Comparison of ENCODE assay signal across 9 mouse cellular contexts in the genomic region with DNA sequence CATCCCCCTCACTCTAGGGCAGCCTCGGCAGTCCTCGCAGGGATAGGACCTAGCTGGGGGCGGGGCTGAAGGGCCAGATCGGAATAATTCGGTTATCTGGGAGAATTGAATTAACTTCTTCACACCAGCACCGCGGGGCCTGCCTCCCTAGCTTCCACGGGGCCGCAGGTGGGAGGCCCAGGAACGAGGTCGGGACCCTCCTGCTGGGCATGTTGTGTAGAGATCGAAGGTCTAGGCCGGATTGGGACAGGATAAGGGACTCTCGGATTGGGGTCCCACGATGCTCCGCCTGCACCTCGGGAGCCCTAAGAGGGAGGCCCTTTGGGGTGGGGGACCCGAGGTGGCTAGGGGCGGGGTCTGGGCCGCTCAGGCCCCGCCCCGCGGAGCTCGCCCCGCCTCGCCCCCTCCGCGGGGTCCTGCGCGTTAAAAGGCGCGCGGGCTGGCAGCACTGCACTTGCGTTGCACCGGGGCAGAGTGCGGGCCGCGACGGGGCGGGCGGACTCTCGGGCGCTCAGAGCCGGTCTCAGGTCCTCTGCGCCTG. TPM values are rescaled to one million over a fixed set of nuclear protein-coding genes. Genes with fewer than 3 reads are reported as not detected.
DNase-seq lines count a peak whose midpoint lies in the region; ATAC-seq lines count a peak whose summit lies in the region.
"Had no signal": no experiment of that assay in that cellular context is flagged by ENCODE, and none has a peak within 500 bp of the region (broad histone marks: within the 10 kb centered on the region; RNA-seq: fewer than 3 reads in every experiment).

A gene (plus strand): TSS at position 453 of the 541 bp plus-strand sequence.

- H3K9ac ChIP-seq in heart, embryonic 12.5 days, result peak within 1 kb of the TSS; percentile 46
- H3K9ac ChIP-seq in hindbrain, embryonic 13.5 days, result peak within 1 kb of the TSS; percentile 49; the same call in 1 of the 2 replicates
- H3K9ac ChIP-seq in midbrain, embryonic 13.5 days (replicated peaks), result peak within 1 kb of the TSS; percentile 19; the same call in 1 of the 2 replicates

- no peak; the same call in 1 of the 2 replicates for ATAC-seq in heart, embryonic 12.5 days (ENCODE audit: insufficient number of reproducible peaks, low FRiP score)
- peak; percentile 34; the same call in 1 of the 2 replicates for ATAC-seq in hindbrain, embryonic 13.5 days (ENCODE audit: low FRiP score)
- ATAC-seq in midbrain, embryonic 13.5 days, result peak; percentile 31

- peaks cover 7% of the 10 kb centered on the region; the same call in 1 of the 2 replicates for H3K9me3 ChIP-seq in heart, embryonic 12.5 days (replicated peaks)
- no peaks in the 10 kb centered on the region for H3K9me3 ChIP-seq in hindbrain, embryonic 13.5 days
- H3K9me3 ChIP-seq in midbrain, embryonic 13.5 days, result no peaks in the 10 kb centered on the region

- under 1% methylated on average over 45 of the region's 45 CpGs for WGBS in heart, embryonic 12.5 days
- 1% methylated on average over 38 of the region's 45 CpGs for WGBS in hindbrain, embryonic 13.5 days
- under 1% methylated on average over 42 of the region's 45 CpGs for WGBS in midbrain, embryonic 13.5 days

- H3K4me1 ChIP-seq in heart, embryonic 12.5 days (replicated peaks), result peaks cover 35% of the 10 kb centered on the region
- peaks cover 32% of the 10 kb centered on the region for H3K4me1 ChIP-seq in hindbrain, embryonic 13.5 days (replicated peaks)
- peaks cover 31% of the 10 kb centered on the region for H3K4me1 ChIP-seq in midbrain, embryonic 13.5 days (replicated peaks)

- H3K27ac ChIP-seq in heart, embryonic 12.5 days (ENCODE audit: poor library complexity, severe bottlenecking), result no peak within 1 kb of the TSS
- no peak within 1 kb of the TSS for H3K27ac ChIP-seq in hindbrain, embryonic 13.5 days
- H3K27ac ChIP-seq in midbrain, embryonic 13.5 days, result no peak within 1 kb of the TSS

- H3K36me3 ChIP-seq in heart, embryonic 12.5 days, result 0 out of 2 replicates have a peak, but pooled peaks cover 2% of the 10 kb centered on the region
- no peaks in the 10 kb centered on the region for H3K36me3 ChIP-seq in hindbrain, embryonic 13.5 days
- H3K36me3 ChIP-seq in midbrain, embryonic 13.5 days, result no peaks in the 10 kb centered on the region

- peak within 1 kb of the TSS; percentile 45 for H3K4me3 ChIP-seq in heart, embryonic 12.5 days
- peak within 1 kb of the TSS; percentile 22 for H3K4me3 ChIP-seq in hindbrain, embryonic 13.5 days
- H3K4me3 ChIP-seq in midbrain, embryonic 13.5 days (replicated peaks), result peak within 1 kb of the TSS; percentile 35

- H3K4me2 ChIP-seq in heart, embryonic 12.5 days, result peak within 1 kb of the TSS; percentile 70
- peak within 1 kb of the TSS; percentile 42 for H3K4me2 ChIP-seq in hindbrain, embryonic 13.5 days
- H3K4me2 ChIP-seq in midbrain, embryonic 13.5 days (replicated peaks), result peak within 1 kb of the TSS; percentile 49

- no peak for DNase-seq in heart, adult 8-10 months (ENCODE audit: low spot score)
- no peak for DNase-seq in adrenal gland, adult 8-10 months
- no peak for DNase-seq in cerebellum, postnatal 36 days
- DNase-seq in gastrocnemius, postnatal 4 days (ENCODE audit: low spot score in 2 of 2), result no peak
- DNase-seq in natural killer cell, adult 2 months (ENCODE audit: low spot score in 2 of 2), result no peak

- peaks cover 55% of the 10 kb centered on the region for H3K27me3 ChIP-seq in heart, embryonic 12.5 days (replicated peaks)
- H3K27me3 ChIP-seq in hindbrain, embryonic 13.5 days, result peaks cover 79% of the 10 kb centered on the region
- H3K27me3 ChIP-seq in midbrain, embryonic 13.5 days, result peaks cover 71% of the 10 kb centered on the region

RNA-seq across cellular contexts. Expression of the gene that starts here (rescaled TPM):
- polyA plus RNA-seq in heart, embryonic 12.5 days (2016; fragmentation: Nextera tagmentation; extraction: Ambion mirVana), result 0.10 TPM in 1 of 2 replicates, not detected in the other
- under 1 TPM in 2 of 4 experiments, not detected in 2; 0.22 to 0.37 TPM for total RNA-seq in heart, adult 8-10 months (2022)
- 10 to 100 TPM; 26.7 to 57.2 (median 44.6) TPM for total RNA-seq in adrenal gland, adult 8-10 months (2022)
- 1.9 and 2.4 TPM in 2 replicates for polyA plus RNA-seq in hindbrain, embryonic 13.5 days (2015; fragmentation: Nextera tagmentation; extraction: Ambion mirVana)
- polyA plus RNA-seq in midbrain, embryonic 13.5 days (2015; fragmentation: Nextera tagmentation; extraction: Ambion mirVana), result 0.24 and 0.26 TPM in 2 replicates
- total RNA-seq in gastrocnemius, postnatal 4 days (2021), result under 1 TPM; 0.26 to 0.27 TPM
- total RNA-seq: left cerebral cortex, postnatal 25 days had no signal

Comparison
In these comparisons a context has a peak if more than half of its experiments do, and no peak if none do; other contexts are left out.
1. RNA of the gene that starts here (total RNA-seq): 26.7 to 57.2 TPM in adrenal gland, adult 8-10 months; 0.26 to 0.27 TPM in gastrocnemius, postnatal 4 days and 0.22 to 0.37 TPM in heart, adult 8-10 months; every median in the first group is over 10 times any median in the second.
2. Peak in ATAC-seq, H3K4me3 ChIP-seq, H3K9ac ChIP-seq and H3K4me2 ChIP-seq in midbrain, embryonic 13.5 days; RNA of the gene not detected or under 1 TPM.
3. Peak in every context shown above with its lines, with median percentiles within 50 percentile points of each other: H3K4me2 ChIP-seq, H3K4me3 ChIP-seq and H3K9ac ChIP-seq.